Mouse (Mus musculus) neural tube, postnatal 0 days (tissue): Measurements from ENCODE around the gene Cdk5rap1. TPM values are rescaled to one million over a fixed set of nuclear protein-coding genes. Genes with fewer than 3 reads are reported as not detected.

Experiments used
- polyA plus RNA-seq: library from polyadenylated mRNA; unstranded; fragments of >200 nt; fragmentation: Nextera tagmentation; extraction: Ambion mirVana; gene quantifications from 2 replicates; pipeline ENCODE4 v1.2.1, GENCODE M21; 2015

Gene Cdk5rap1
- 8.5 and 14.1 TPM in 2 replicates for polyA plus RNA-seq

GRCm38 (mm10) chr2:154372842-154373500 lies at the start of gene Cdk5rap1:
Gene Cdk5rap1, minus strand, starts transcription at chr2:154373010.

GRCm38 (mm10) chr2:154407643-154408445 lies 35.0 kb upstream of the Cdk5rap1 start, which contains the start of gene Snta1:
Gene Snta1, minus strand, starts transcription at chr2:154408099.

GRCm38 (mm10) chr2:154306927-154307326 lies 65.9 kb downstream of the Cdk5rap1 start, which contains the start of gene Bpifb9b:
Gene Bpifb9b, plus strand, starts transcription at chr2:154307227.

Other genes starting within 250 kb of the Cdk5rap1 start
- not detected in 2 replicates for gene Bpifa3, start 242.7 kb downstream of the Cdk5rap1 start, polyA plus RNA-seq
- gene Bpifa1, start 230.1 kb downstream of the Cdk5rap1 start, polyA plus RNA-seq = 0.14 and 0.34 TPM in 2 replicates
- gene Bpifa5, start 210.4 kb downstream of the Cdk5rap1 start, polyA plus RNA-seq = 0.18 TPM in 1 of 2 replicates, not detected in the other
- 0.18 and 0.23 TPM in 2 replicates for gene Bpifb1, start 182.2 kb downstream of the Cdk5rap1 start, polyA plus RNA-seq
- 0.28 and 0.39 TPM in 2 replicates for gene Bpifb5, start 149.3 kb downstream of the Cdk5rap1 start, polyA plus RNA-seq
- not detected in 2 replicates for gene Bpifb9a, start 115.2 kb downstream of the Cdk5rap1 start, polyA plus RNA-seq
- not detected in 2 replicates for gene Bpifb9b, start 65.8 kb downstream of the Cdk5rap1 start, polyA plus RNA-seq
- gene Snta1, start 35.1 kb upstream of the Cdk5rap1 start, polyA plus RNA-seq = 25.7 and 27.5 TPM in 2 replicates
- 23.4 and 27.1 TPM in 2 replicates for gene Cbfa2t2, start 63.5 kb upstream of the Cdk5rap1 start, polyA plus RNA-seq
- gene 1700003F12Rik, start 174.1 kb upstream of the Cdk5rap1 start, polyA plus RNA-seq = 5.6 and 5.7 TPM in 2 replicates
- gene Actl10, start 178.8 kb upstream of the Cdk5rap1 start, polyA plus RNA-seq = 0.15 and 0.17 TPM in 2 replicates
- 21.1 and 24.0 TPM in 2 replicates for gene Necab3, start 185.9 kb upstream of the Cdk5rap1 start, polyA plus RNA-seq
- gene E2f1, start 196.9 kb upstream of the Cdk5rap1 start, polyA plus RNA-seq = 3.9 and 5.0 TPM in 2 replicates
- gene Pxmp4, start 230.7 kb upstream of the Cdk5rap1 start, polyA plus RNA-seq = 25.3 and 25.4 TPM in 2 replicates
- gene Zfp341, start 240.3 kb upstream of the Cdk5rap1 start, polyA plus RNA-seq = 1.8 and 2.4 TPM in 2 replicates
- gene 4930519P11Rik, start 240.4 kb upstream of the Cdk5rap1 start, polyA plus RNA-seq = 0.80 TPM in 1 of 2 replicates, not detected in the other